Mouse (Mus musculus) heart, postnatal 4 days (tissue): Measurements from ENCODE around the gene Ugt2a2. TPM values are rescaled to one million over a fixed set of nuclear protein-coding genes. Genes with fewer than 3 reads are reported as not detected.
"Not testable (repeated sequence)": the region's sequence is repeated elsewhere in the genome, so short reads cannot be mapped to it uniquely, and the experiment has no call there.

Experiments
- DNase-seq: peaks from one replicate; pipeline ENCODE4 v3.0.0; 2021
- total RNA-seq, 2 experiments: library from RNA; stranded (reverse); gene quantifications; 2 replicates each; pipeline ENCODE4 v1.2.3; 2021

The Ugt2a2 gene
- not detected for total RNA-seq

- DNase-seq = no peak
Observed at GRCm38 (mm10) chr5:87482160-87482559, at the start of gene Ugt2a2. Gene Ugt2a2, minus strand, starts transcription at chr5:87482260.

- not testable (repeated sequence) for DNase-seq
Observed at GRCm38 (mm10) chr5:87523561-87523960, 41.5 kb upstream of the Ugt2a2 start.

- no peak for DNase-seq
Observed at GRCm38 (mm10) chr5:87505776-87506458, 23.9 kb upstream of the Ugt2a2 start.

- DNase-seq = no peak
Observed at GRCm38 (mm10) chr5:87502687-87503086, 20.6 kb upstream of the Ugt2a2 start.

GRCm38 (mm10) chr5:87499341-87499740 is 17.3 kb upstream of the Ugt2a2 start:
- DNase-seq = no peak

- DNase-seq = no peak
Observed at GRCm38 (mm10) chr5:87498936-87499335, 16.9 kb upstream of the Ugt2a2 start.

- DNase-seq = no peak
Observed at GRCm38 (mm10) chr5:87490771-87491170, 8.7 kb upstream of the Ugt2a2 start, which contains the start of gene Ugt2a1. Gene Ugt2a1, minus strand, starts transcription at chr5:87490871.

- DNase-seq = not testable (repeated sequence)
Observed at GRCm38 (mm10) chr5:87486706-87487105, 4.6 kb upstream of the Ugt2a2 start, which contains the start of gene Gm43638. Gene Gm43638, minus strand, starts transcription at chr5:87486806.

GRCm38 (mm10) chr5:87458810-87459209 is 23.2 kb downstream of the Ugt2a2 start:
- DNase-seq = no peak

- DNase-seq = no peak
Observed at GRCm38 (mm10) chr5:87457701-87458100, 24.4 kb downstream of the Ugt2a2 start.

- no peak for DNase-seq
Observed at GRCm38 (mm10) chr5:87456216-87456850, 25.7 kb downstream of the Ugt2a2 start.

GRCm38 (mm10) chr5:87455519-87455918 is 26.5 kb downstream of the Ugt2a2 start:
- DNase-seq = no peak

GRCm38 (mm10) chr5:87452514-87452913 is 29.5 kb downstream of the Ugt2a2 start:
- DNase-seq = not testable (repeated sequence)

GRCm38 (mm10) chr5:87436264-87436663 is 45.8 kb downstream of the Ugt2a2 start:
- no peak for DNase-seq

GRCm38 (mm10) chr5:87425676-87426075 is 56.4 kb downstream of the Ugt2a2 start:
- DNase-seq = no peak

GRCm38 (mm10) chr5:87424041-87424440 is 58.0 kb downstream of the Ugt2a2 start, which contains the start of gene Ugt2b38:
Gene Ugt2b38, minus strand, starts transcription at chr5:87424203.
- DNase-seq = not testable (repeated sequence)

Other genes starting within 250 kb of the Ugt2a2 start
- not detected for gene Ugt2b37, start 227.5 kb downstream of the Ugt2a2 start, total RNA-seq
- not detected for gene Ugt2a3, start 145.1 kb downstream of the Ugt2a2 start, total RNA-seq
- gene Ugt2b38, start 58.1 kb downstream of the Ugt2a2 start, total RNA-seq = not detected
- gene Gm43638, start 4.5 kb upstream of the Ugt2a2 start, total RNA-seq = not detected
- gene Ugt2a1, start 8.6 kb upstream of the Ugt2a2 start, total RNA-seq = not detected
- gene Sult1b1, start 55.9 kb upstream of the Ugt2a2 start, total RNA-seq = not detected
- gene Sult1d1, start 86.8 kb upstream of the Ugt2a2 start, total RNA-seq = not detected
- gene Sult1e1, start 109.3 kb upstream of the Ugt2a2 start, total RNA-seq = not detected
- not detected for gene Csn1s1, start 183.9 kb upstream of the Ugt2a2 start, total RNA-seq
- not detected for gene Csn2, start 217.4 kb upstream of the Ugt2a2 start, total RNA-seq